Comparison of ENCODE assay signal across 8 mouse cellular contexts in genomic region chr19:60883129-60883528, GRCm38 (mm10). TPM values are rescaled to one million over a fixed set of nuclear protein-coding genes. Genes with fewer than 3 reads are reported as not detected.
A peak's percentile ranks its signal among the peaks of the same experiment; 100 is the strongest.
DNase-seq lines count a peak whose midpoint lies in the region; TF ChIP-seq lines count a peak whose summit lies in the region.

No protein-coding gene starts in this region.

- no peaks in the 10 kb centered on the region for H3K4me1 ChIP-seq in thymus, adult 2 months (replicated peaks; ENCODE audit: control insufficient read depth, insufficient read depth, low read length)

- H3K27me3 ChIP-seq in thymus, adult 2 months (ENCODE audit: control insufficient read depth, insufficient read depth, low read length) = no peaks in the 10 kb centered on the region

- TF ChIP-seq POLR2A in thymus, adult 2 months (IDR thresholded peaks at IDR 0.05; ENCODE audit: control insufficient read depth, extremely low read depth, insufficient read depth, low read length, poor library complexity) = no peak

- 88% methylated on average over 3 of the region's 3 CpGs for WGBS in thymus, adult 2 months

- no peak overlapping the region for H3K27ac ChIP-seq in thymus, adult 2 months (ENCODE audit: control insufficient read depth, insufficient read depth, low read length)

- TF ChIP-seq CTCF in thymus, adult 2 months (IDR thresholded peaks at IDR 0.05; ENCODE audit: borderline replicate concordance, control insufficient read depth, extremely low read depth, insufficient read depth, low read length, poor library complexity) = no peak

- intact Hi-C loops in left cerebral cortex, postnatal 4 days (cut with DNase I) = loop anchor here (2.0 kb wide), 1 partner anchor 202 kb away; no protein-coding TSS in a partner anchor

- no peaks in the 10 kb centered on the region for H3K36me3 ChIP-seq in thymus, adult 2 months (ENCODE audit: control insufficient read depth, insufficient read depth, low read length)

- DNase-seq in adrenal gland, adult (ENCODE audit: inconsistent age in 2 of 2, low spot score in 1 of 2) = peak; percentile 44 to 84
- DNase-seq in adrenal gland, postnatal 4 days (ENCODE audit: low spot score in 2 of 2) = no peak
- peak; percentile 47 for DNase-seq in left cerebral cortex, adult 11 months (ENCODE audit: low spot score)
- no peak for DNase-seq in left cerebral cortex, postnatal 4 days
- DNase-seq in embryo, embryonic 11 days = peak; percentile 53
- peak; percentile 30 to 33 for DNase-seq in layer of hippocampus, adult 8-10 months (ENCODE audit: low spot score in 2 of 2)
- DNase-seq in right cerebral cortex, postnatal 25 days = peak; percentile 26
- DNase-seq in thymus, adult 2 months = no peak

- H3K4me3 ChIP-seq in thymus, adult 2 months (ENCODE audit: control insufficient read depth, insufficient read depth, low read length) = no peak overlapping the region

RNA-seq across cellular contexts. Expression of gene Grk5, which starts 6.4 kb away (rescaled TPM):
- 10 to 100 TPM; 11.0 to 11.3 TPM for total RNA-seq in adrenal gland, postnatal 4 days (2021)
- 10 to 100 TPM; 21.5 to 22.2 TPM for total RNA-seq in left cerebral cortex, postnatal 4 days (2021)
- total RNA-seq in layer of hippocampus, adult 8-10 months (2022) = 10 to 100 TPM in 3 of 4 experiments, 1 to 10 TPM in 1; 7.7 to 12.0 (median 11.9) TPM
- 1.9 and 2.0 TPM in 2 replicates for polyA plus RNA-seq in thymus, adult 2 months (2012; rRNA removed)

RNA-seq across cellular contexts. Expression of gene Prdx3, which starts 8.8 kb away (rescaled TPM):
- total RNA-seq in adrenal gland, postnatal 4 days (2021) = 100 to 1,000 TPM; 367 to 384 TPM
- 10 to 100 TPM; 76.1 to 78.4 TPM for total RNA-seq in left cerebral cortex, postnatal 4 days (2021)
- total RNA-seq in layer of hippocampus, adult 8-10 months (2022) = 10 to 100 TPM; 76.1 to 84.6 (median 81.3) TPM
- 102 and 110 TPM in 2 replicates for polyA plus RNA-seq in thymus, adult 2 months (2012; rRNA removed)

RNA-seq across cellular contexts. Expression of gene Sfxn4, which starts 21.9 kb away (rescaled TPM):
- total RNA-seq in adrenal gland, postnatal 4 days (2021) = 1 to 10 TPM; 6.4 to 6.7 TPM
- 10 to 100 TPM in 1 of 2 experiments, 1 to 10 TPM in 1; 9.5 to 11.2 TPM for total RNA-seq in left cerebral cortex, postnatal 4 days (2021)
- 10 to 100 TPM; 14.2 to 22.2 (median 17.4) TPM for total RNA-seq in layer of hippocampus, adult 8-10 months (2022)
- 0.98 and 1.7 TPM in 2 replicates for polyA plus RNA-seq in thymus, adult 2 months (2012; rRNA removed)

Comparison
In these comparisons a context has a peak if more than half of its experiments do, and no peak if none do; other contexts are left out.
1. DNase-seq: peak in adrenal gland, adult (2 of 2), left cerebral cortex, adult 11 months (single experiment), embryo, embryonic 11 days (single experiment), layer of hippocampus, adult 8-10 months (2 of 2) and right cerebral cortex, postnatal 25 days (single experiment); none in adrenal gland, postnatal 4 days (0 of 2), left cerebral cortex, postnatal 4 days (single experiment) and thymus, adult 2 months (single experiment).
2. RNA of gene Prdx3, which starts 8.8 kb away (total RNA-seq): 367 to 384 TPM in adrenal gland, postnatal 4 days; 76.1 to 84.6 TPM in layer of hippocampus, adult 8-10 months and 76.1 to 78.4 TPM in left cerebral cortex, postnatal 4 days; every median in the first group is over 4 times any median in the second.